In the genomic region with DNA sequence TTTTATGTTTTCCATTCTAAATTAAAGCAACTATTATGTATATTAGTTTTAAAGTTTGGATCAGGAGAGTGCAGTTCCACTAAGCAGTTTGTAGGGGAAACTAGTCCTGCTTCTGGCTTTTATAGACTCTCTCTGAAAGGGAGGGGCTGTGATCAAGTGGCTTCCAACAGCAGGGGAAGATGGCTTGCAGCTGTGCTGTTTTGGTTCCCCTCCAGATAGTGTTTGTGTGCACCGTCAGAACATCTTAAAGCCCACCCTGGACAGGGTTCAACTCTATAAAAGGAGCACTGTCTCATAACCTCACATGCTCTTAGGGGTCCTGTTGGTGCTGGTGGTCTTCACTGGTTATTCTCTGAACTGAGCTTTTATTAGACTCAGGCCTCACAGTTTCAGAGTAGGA, we compare ENCODE assay signal across 9 mouse cellular contexts.
A peak's percentile ranks its signal among the peaks of the same experiment; 100 is the strongest.
DNase-seq lines count a peak whose midpoint lies in the region; ATAC-seq and TF ChIP-seq lines count a peak whose summit lies in the region.
"Had no signal": no experiment of that assay in that cellular context is flagged by ENCODE, and none has a peak within 500 bp of the region (broad histone marks: within the 10 kb centered on the region; RNA-seq: fewer than 3 reads in every experiment).

No protein-coding gene starts in this region.

- no peak for TF ChIP-seq CTCF in thymus, adult 2 months (IDR thresholded peaks at IDR 0.05; ENCODE audit: borderline replicate concordance, control insufficient read depth, extremely low read depth, insufficient read depth, low read length, poor library complexity)
- no peak for TF ChIP-seq CTCF in small intestine, adult 2 months (IDR thresholded peaks at IDR 0.05; ENCODE audit: extremely low read depth, insufficient read length, insufficient replicate concordance, low read depth, low read length)

- no peaks in the 10 kb centered on the region for H3K9me3 ChIP-seq in heart, embryonic 15.5 days (replicated peaks)

- H3K27me3 ChIP-seq in thymus, adult 2 months (ENCODE audit: control insufficient read depth, insufficient read depth, low read length), result no peaks in the 10 kb centered on the region; the same call in 1 of the 2 replicates
- no peaks in the 10 kb centered on the region for H3K27me3 ChIP-seq in heart, embryonic 15.5 days
- no peaks in the 10 kb centered on the region for H3K27me3 ChIP-seq in small intestine, adult 2 months (ENCODE audit: control insufficient read depth, insufficient read depth, low read length)

- H3K27ac ChIP-seq in thymus, adult 2 months (ENCODE audit: control insufficient read depth, insufficient read depth, low read length), result peak overlapping the region; percentile 47; the same call in 1 of the 2 replicates
- H3K27ac ChIP-seq in heart, embryonic 15.5 days, result peak overlapping the region; percentile 72
- H3K27ac ChIP-seq in small intestine, adult 2 months (ENCODE audit: insufficient read depth, low read depth, low read length), result peak overlapping the region; percentile 66

- 13% methylated on average over 1 of the region's 1 CpGs for WGBS in thymus, adult 2 months
- WGBS in heart, embryonic 15.5 days, result 0% methylated on average over 1 of the region's 1 CpGs
- 26% methylated on average over 1 of the region's 1 CpGs for WGBS in small intestine, adult 2 months

- H3K9ac ChIP-seq in heart, embryonic 15.5 days, result no peak overlapping the region

- H3K4me2 ChIP-seq in heart, embryonic 15.5 days, result no peak overlapping the region

- no peak for DNase-seq in thymus, adult 2 months
- no peak for DNase-seq in thymus, postnatal 4 days
- DNase-seq in kidney, postnatal 14 days, result peak; percentile 67
- DNase-seq in cerebellum, adult 9-11 months, result no peak
- no peak for DNase-seq in layer of hippocampus, postnatal 10 days (ENCODE audit: low spot score in 2 of 2)
- DNase-seq in cerebellum, adult 11-12 months, result no peak
- DNase-seq: left cerebral cortex, postnatal 4 days had no signal

- no peak; the same call in 1 of the 2 replicates for ATAC-seq in heart, embryonic 15.5 days (replicated peaks; ENCODE audit: insufficient number of reproducible peaks, insufficient read depth, low FRiP score, low read depth)

- H3K36me3 ChIP-seq in thymus, adult 2 months (ENCODE audit: control insufficient read depth, insufficient read depth, low read length), result no peaks in the 10 kb centered on the region
- no peaks in the 10 kb centered on the region for H3K36me3 ChIP-seq in heart, embryonic 15.5 days
- no peaks in the 10 kb centered on the region for H3K36me3 ChIP-seq in small intestine, adult 2 months (ENCODE audit: control insufficient read depth, insufficient read depth, low read length)

- H3K4me1 ChIP-seq in thymus, adult 2 months (replicated peaks; ENCODE audit: control insufficient read depth, insufficient read depth, low read length), result peaks cover 6% of the 10 kb centered on the region
- peaks cover 45% of the 10 kb centered on the region for H3K4me1 ChIP-seq in heart, embryonic 15.5 days (replicated peaks)
- peaks cover 24% of the 10 kb centered on the region; the same call in 1 of the 2 replicates for H3K4me1 ChIP-seq in small intestine, adult 2 months (ENCODE audit: control insufficient read depth, insufficient read depth, insufficient read length, low read length)

- TF ChIP-seq POLR2A in thymus, adult 2 months (IDR thresholded peaks at IDR 0.05; ENCODE audit: control insufficient read depth, extremely low read depth, insufficient read depth, low read length, poor library complexity), result no peak
- TF ChIP-seq POLR2A in small intestine, adult 2 months (IDR thresholded peaks at IDR 0.05; ENCODE audit: low read depth, low read length), result no peak

- H3K4me3 ChIP-seq in thymus, adult 2 months (ENCODE audit: control insufficient read depth, insufficient read depth, low read length), result no peak overlapping the region
- no peak overlapping the region for H3K4me3 ChIP-seq in heart, embryonic 15.5 days
- no peak overlapping the region for H3K4me3 ChIP-seq in small intestine, adult 2 months (ENCODE audit: low read depth, low read length)
